Mouse (Mus musculus): Measurements from ENCODE around the gene Rsl1. TPM values are rescaled to one million over a fixed set of nuclear protein-coding genes. Genes with fewer than 3 reads are reported as not detected.
"Not testable (repeated sequence)": the region's sequence is repeated elsewhere in the genome, so short reads cannot be mapped to it uniquely, and the experiment has no call there.

The Rsl1 gene
- 6.6 and 7.8 TPM in 2 replicates for polyA plus RNA-seq (2015; fragmentation: Nextera tagmentation; extraction: Ambion mirVana)

DNA sequence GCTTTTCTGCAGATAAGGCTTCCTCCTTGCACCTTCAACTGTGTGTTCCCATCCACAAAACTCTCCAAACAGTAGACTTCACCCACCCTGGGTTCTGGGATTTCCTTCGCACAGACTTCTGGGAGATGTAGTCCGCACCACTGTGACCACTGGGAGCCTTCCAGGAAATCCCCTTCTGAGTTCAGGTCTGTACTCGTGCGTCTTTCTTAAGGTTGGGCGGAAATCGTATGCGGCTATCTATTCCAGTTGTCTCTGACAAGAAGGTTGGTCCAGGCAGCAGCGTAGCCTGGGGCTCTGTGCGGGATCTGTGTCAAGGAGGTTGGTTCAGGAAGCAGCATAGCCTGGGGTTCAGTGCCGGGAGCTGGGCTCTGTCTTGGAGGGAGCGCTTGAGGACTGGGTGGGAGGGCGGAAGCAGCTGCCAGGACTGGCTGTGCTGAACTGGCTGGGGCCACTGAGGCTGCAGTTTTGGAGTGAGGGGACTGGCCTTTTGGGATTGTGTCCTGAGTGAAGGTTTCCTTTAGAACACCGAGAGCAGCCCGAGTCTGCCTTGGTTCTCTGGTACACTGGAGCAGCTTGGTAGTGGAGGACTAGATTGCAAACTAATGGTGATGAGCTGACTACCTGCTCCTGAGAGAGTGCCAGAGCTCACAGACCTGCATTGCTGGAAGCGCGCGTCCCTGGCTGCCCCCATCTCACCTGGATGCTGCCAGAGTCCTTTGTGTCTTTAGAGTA, at the start of gene Rsl1:
Rsl1 (plus strand) TSS at position 192 of the 732 bp plus-strand sequence.
- H3K27ac ChIP-seq (replicated peaks), result 0 out of 2 replicates have a peak within 1 kb of the TSS, but pooled peaks have one; percentile 50
- peak within 1 kb of the TSS; percentile 60 for H3K9ac ChIP-seq (replicated peaks)
- H3K4me2 ChIP-seq (replicated peaks), result peak within 1 kb of the TSS; percentile 59
- H3K36me3 ChIP-seq, H3K27me3 ChIP-seq, H3K9me3 ChIP-seq, H3K4me1 ChIP-seq: not testable (repeated sequence)
- peak within 1 kb of the TSS; percentile 73 for H3K4me3 ChIP-seq
- ATAC-seq (replicated peaks), result peak; percentile 98
- WGBS, result under 1% methylated on average over 17 of the region's 17 CpGs

DNA sequence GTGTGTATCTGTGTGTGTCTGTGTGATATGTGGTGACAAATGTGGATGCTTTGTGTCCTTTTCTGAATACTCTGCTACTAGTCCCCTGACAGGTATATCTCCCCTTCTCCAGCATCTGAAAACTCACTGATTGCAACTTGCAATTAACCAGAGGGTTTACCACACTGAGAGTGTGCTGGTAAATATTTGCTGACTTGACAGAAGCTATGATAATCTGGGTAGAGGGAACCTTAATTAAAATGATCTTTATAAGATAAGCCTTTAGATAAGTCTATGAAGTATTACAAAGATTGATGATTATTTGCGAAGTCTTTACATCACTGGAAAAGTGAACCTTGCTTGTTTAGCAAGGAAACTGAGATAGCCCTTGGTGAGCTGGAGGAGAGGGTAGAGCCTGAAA, 48.5 kb upstream of the Rsl1 start:
- Histone ChIP-seq H3K4me3 (no peak overlapping the region), H3K9ac (replicated peaks) (no peak overlapping the region), H3K4me1 (peaks cover 10% of the 10 kb centered on the region), H3K9me3 (no peaks in the 10 kb centered on the region), H3K4me2 (replicated peaks) (no peak overlapping the region), H3K36me3 (no peaks in the 10 kb centered on the region), H3K27me3 (no peaks in the 10 kb centered on the region), H3K27ac (replicated peaks) (no peak overlapping the region)
- WGBS, result 90% methylated on average over 1 of the region's 1 CpGs
- ATAC-seq (replicated peaks), result no peak

DNA sequence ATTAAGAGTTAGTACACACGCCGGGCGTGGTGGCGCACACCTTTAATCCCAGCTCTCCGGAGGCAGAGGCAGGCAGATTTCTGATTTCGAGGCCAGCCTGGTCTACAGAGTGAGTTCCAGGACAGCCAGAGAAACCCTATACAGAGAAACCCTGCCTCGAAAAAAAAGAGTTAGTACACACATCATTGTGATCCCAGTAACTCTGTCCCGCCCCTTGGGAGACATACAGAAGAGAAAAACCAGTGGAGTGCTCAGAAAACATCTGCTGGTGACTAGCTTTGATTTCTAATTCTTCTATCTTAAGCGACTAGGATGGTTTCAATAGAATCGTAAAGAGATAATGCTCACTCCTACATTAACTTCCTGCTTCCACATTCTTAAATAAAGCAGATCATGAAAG, 45.5 kb upstream of the Rsl1 start:
- H3K27ac ChIP-seq (replicated peaks); H3K9me3 ChIP-seq; H3K36me3 ChIP-seq; H3K4me1 ChIP-seq; H3K27me3 ChIP-seq; H3K9ac ChIP-seq (replicated peaks): not testable (repeated sequence)
- H3K4me3 ChIP-seq, result peak overlapping the region; percentile 63
- H3K4me2 ChIP-seq (replicated peaks), result peak overlapping the region; percentile 91
- ATAC-seq (replicated peaks), result peak; percentile 26
- 82% methylated on average over 10 of the region's 10 CpGs for WGBS

DNA sequence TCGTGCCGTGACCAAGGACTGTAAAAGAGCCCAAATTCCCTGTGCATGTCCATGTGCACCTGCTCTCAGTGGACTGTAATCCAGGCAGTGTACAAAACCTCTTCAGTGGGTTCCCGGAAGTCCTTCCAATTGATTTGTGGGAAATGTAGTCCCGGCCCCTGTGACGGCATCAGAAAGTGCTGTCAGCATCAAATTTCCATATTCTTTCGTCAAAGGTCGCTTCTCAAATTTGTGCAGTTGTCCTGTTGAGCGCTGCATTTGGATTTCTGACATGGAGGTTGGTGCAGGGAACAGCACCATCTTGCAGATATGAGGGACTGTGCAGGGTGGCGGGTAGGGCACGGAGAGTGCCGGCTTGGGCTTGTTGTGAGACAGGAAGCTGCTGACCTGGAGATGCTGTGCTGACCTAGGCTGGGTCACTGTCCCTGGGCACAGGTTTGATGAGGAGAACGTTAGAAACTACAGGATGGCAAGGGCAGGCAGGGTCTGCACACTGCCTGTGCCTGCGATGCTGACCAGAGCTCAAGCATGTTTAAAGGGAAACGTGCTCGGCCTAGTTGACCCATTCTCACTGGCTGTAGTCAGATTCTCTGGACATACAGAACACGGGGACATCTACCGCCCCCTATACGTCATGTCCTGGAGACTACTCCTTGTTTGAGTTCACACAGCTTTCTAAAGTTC, 44.8 kb upstream of the Rsl1 start:
- Histone ChIP-seq H3K4me2 (replicated peaks) (peak overlapping the region; percentile 91), H3K27ac (replicated peaks) (peak overlapping the region; percentile 56), H3K4me1 (peaks cover 10% of the 10 kb centered on the region), H3K4me3 (peak overlapping the region; percentile 63), H3K36me3 (no peaks in the 10 kb centered on the region), H3K9me3 (no peaks in the 10 kb centered on the region), H3K9ac (replicated peaks) (peak overlapping the region; percentile 69), H3K27me3 (no peaks in the 10 kb centered on the region)
- WGBS, result under 1% methylated on average over 18 of the region's 18 CpGs
- peak; percentile 98 for ATAC-seq (replicated peaks)

DNA sequence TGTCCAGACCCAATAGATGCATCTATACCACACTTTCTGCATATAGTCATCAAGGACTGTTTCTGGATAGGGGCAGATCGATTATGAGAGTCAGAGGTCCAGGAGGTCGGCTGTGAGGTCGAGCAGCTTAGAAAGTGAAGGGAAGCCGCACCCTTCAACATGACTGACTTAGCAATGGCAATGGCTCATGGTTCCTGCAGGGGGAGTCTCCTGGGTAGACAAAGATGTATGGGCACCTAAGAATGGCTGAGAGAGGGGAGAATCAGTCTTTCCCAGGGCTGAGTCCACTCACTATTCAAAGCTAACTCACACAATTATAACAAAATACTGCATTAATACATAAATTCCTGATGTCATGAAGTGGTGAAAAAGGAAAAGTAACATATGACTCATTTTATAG, 6.9 kb upstream of the Rsl1 start:
- not testable (repeated sequence) for ATAC-seq (replicated peaks); H3K27me3 ChIP-seq; H3K4me3 ChIP-seq; H3K4me2 ChIP-seq (replicated peaks); H3K4me1 ChIP-seq; H3K27ac ChIP-seq (replicated peaks); H3K36me3 ChIP-seq; H3K9ac ChIP-seq (replicated peaks); H3K9me3 ChIP-seq
- 72% methylated on average over 4 of the region's 4 CpGs for WGBS

DNA sequence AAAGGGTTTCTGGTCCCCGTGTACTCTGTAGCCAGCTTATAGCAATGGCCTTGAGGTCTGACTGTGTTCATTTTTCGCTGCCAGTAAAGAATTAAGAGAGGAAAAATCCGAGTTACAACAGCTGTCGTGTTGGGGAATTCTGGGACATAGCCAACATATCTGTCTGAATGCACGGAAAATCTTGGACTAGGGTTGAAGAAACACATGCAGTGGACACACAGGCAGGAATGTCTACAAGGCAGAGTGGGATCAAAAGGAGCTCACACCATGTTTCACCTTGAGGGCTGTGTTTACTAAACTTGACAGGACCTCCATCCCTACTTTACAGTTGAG, 707 bp downstream of the Rsl1 start:
- no peak overlapping the region for H3K27ac ChIP-seq (replicated peaks)
- peak overlapping the region; percentile 73 for H3K4me3 ChIP-seq
- no peak for ATAC-seq (replicated peaks)
- H3K4me1 ChIP-seq, result peaks cover 7% of the 10 kb centered on the region; the same call in 1 of the 2 replicates
- H3K9ac ChIP-seq (replicated peaks), result peak overlapping the region; percentile 60
- H3K9me3 ChIP-seq, result no peaks in the 10 kb centered on the region
- no peaks in the 10 kb centered on the region for H3K27me3 ChIP-seq
- H3K4me2 ChIP-seq (replicated peaks), result peak overlapping the region; percentile 59
- WGBS, result 21% methylated on average over 5 of the region's 5 CpGs
- H3K36me3 ChIP-seq, result peaks cover 6% of the 10 kb centered on the region

DNA sequence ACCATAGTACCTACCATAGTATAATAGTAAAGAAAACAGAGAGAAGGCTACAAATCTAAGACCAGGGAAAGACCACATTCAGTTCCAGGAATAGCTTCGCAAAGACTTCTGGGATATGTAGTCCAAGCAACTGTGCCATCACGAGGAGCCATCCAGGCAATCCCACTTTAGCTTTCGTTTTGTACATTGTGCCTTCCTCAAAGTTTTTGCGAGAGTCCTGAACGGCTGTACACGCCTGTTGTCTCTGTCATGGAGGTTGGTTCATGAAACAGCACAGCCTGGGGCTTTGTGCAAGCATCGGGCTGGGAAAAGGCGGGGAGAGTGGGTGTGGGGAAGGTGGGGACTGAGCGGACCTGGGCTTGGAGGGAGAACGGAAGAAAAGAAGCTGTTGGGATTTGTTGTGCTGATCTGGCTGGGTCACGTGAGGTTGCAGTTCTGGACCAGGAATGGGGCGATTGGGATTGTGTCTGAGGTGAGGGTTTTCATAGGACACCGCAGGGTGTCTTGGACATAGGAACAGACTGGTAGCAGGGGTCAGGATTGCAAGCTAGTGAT, 21.4 kb downstream of the Rsl1 start, which contains the start of gene Zfp455:
Zfp455 (plus strand) TSS at position 167 of the 555 bp plus-strand sequence.
- peak within 1 kb of the TSS; percentile 59 for H3K4me2 ChIP-seq (replicated peaks)
- WGBS, result 2% methylated on average over 13 of the region's 13 CpGs
- H3K4me3 ChIP-seq, result peak within 1 kb of the TSS; percentile 73
- ATAC-seq (replicated peaks), result peak; percentile 95
- H3K36me3 ChIP-seq, result no peaks in the 10 kb centered on the region
- H3K9ac ChIP-seq (replicated peaks), result peak within 1 kb of the TSS; percentile 76
- H3K27me3 ChIP-seq, result no peaks in the 10 kb centered on the region
- peak within 1 kb of the TSS; percentile 59 for H3K27ac ChIP-seq (replicated peaks)
- H3K9me3 ChIP-seq, result no peaks in the 10 kb centered on the region
- peaks cover 5% of the 10 kb centered on the region for H3K4me1 ChIP-seq

DNA sequence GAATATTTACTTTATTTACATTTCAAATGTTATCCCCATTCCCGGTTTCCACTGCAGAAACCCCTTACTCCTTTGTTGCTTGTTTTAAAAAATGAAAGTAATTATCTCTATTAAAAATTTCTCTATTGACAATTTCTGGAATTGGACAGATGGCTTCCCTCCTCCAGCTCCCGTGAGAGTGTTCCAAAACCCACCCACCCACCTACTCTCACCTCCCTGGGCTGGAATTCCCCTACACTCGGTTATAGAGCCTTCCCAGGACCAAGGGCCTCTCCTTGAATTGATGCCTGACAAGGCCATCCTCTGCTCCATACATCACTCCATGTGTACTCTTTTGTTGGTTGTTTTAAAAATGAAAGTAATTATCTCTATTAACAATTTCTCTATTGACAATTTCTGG, 28.7 kb downstream of the Rsl1 start:
- H3K4me2 ChIP-seq (replicated peaks), result no peak overlapping the region
- H3K27me3 ChIP-seq, result no peaks in the 10 kb centered on the region
- no peaks in the 10 kb centered on the region for H3K9me3 ChIP-seq
- no peak overlapping the region for H3K27ac ChIP-seq (replicated peaks)
- H3K4me1 ChIP-seq, result no peaks in the 10 kb centered on the region
- no peak overlapping the region for H3K9ac ChIP-seq (replicated peaks)
- ATAC-seq (replicated peaks), result no peak
- 77% methylated on average over 3 of the region's 3 CpGs for WGBS
- H3K36me3 ChIP-seq, result no peaks in the 10 kb centered on the region; the same call in 1 of the 2 replicates
- no peak overlapping the region for H3K4me3 ChIP-seq

DNA sequence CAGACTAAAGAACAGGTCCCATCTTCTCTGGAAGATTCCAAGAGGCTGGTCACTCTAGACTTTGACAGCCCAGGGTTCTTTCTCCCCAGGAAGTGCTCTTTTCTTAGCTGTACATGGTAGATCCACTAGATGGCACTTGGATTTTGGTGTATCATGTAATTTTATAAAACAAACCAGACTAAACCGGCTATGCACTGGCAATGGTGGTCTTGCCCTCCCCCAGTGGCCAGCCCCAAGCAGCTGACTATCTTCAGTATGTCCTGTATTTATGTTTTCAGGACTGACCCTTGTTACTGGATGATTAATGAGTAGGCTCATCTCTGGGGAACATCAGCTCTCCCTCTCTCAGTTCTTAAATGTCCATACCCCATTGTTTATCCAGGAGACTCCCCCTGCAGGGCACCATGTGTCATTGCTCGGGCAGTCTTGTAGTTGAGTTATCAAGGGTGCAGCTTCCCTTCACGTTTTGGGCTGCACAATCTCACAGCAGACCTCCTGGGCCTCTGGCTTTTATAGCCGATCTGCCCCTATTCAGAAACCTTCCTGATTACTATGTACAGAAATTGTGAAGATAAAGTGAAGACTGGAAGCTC, 41.1 kb downstream of the Rsl1 start:
- H3K9ac ChIP-seq (replicated peaks), result no peak overlapping the region
- H3K4me2 ChIP-seq (replicated peaks), result no peak overlapping the region
- 59% methylated on average over 4 of the region's 4 CpGs for WGBS

More for the DNA sequence above, 41.1 kb downstream of the Rsl1 start:
- Histone ChIP-seq H3K4me3 (no peak overlapping the region), H3K4me1 (no peaks in the 10 kb centered on the region), H3K27me3 (no peaks in the 10 kb centered on the region), H3K27ac (replicated peaks) (no peak overlapping the region), H3K9me3 (no peaks in the 10 kb centered on the region), H3K36me3 (no peaks in the 10 kb centered on the region)
- ATAC-seq (replicated peaks), result no peak

Other genes starting within 250 kb of the Rsl1 start
- 7.7 and 8.0 TPM in 2 replicates for gene Zfp712, start 112.0 kb upstream of the Rsl1 start, polyA plus RNA-seq (2015; fragmentation: Nextera tagmentation; extraction: Ambion mirVana)
- gene Zfp708, start 75.2 kb upstream of the Rsl1 start, polyA plus RNA-seq (2015; fragmentation: Nextera tagmentation; extraction: Ambion mirVana), result 10.7 and 11.4 TPM in 2 replicates
- gene Gm28557, start 64.6 kb upstream of the Rsl1 start, polyA plus RNA-seq (2015; fragmentation: Nextera tagmentation; extraction: Ambion mirVana), result 1.1 and 1.9 TPM in 2 replicates
- gene Rslcan18, start 56.9 kb upstream of the Rsl1 start, polyA plus RNA-seq (2015; fragmentation: Nextera tagmentation; extraction: Ambion mirVana), result 0.08 and 0.18 TPM in 2 replicates
- gene Zfp759, start 51.5 kb upstream of the Rsl1 start, polyA plus RNA-seq (2015; fragmentation: Nextera tagmentation; extraction: Ambion mirVana), result 3.5 and 3.6 TPM in 2 replicates
- 2.6 and 2.7 TPM in 2 replicates for gene Zfp455, start 21.3 kb downstream of the Rsl1 start, polyA plus RNA-seq (2015; fragmentation: Nextera tagmentation; extraction: Ambion mirVana)
- 5.3 and 5.8 TPM in 2 replicates for gene Zfp458, start 105.3 kb downstream of the Rsl1 start, polyA plus RNA-seq (2015; fragmentation: Nextera tagmentation; extraction: Ambion mirVana)
- 0.86 and 1.1 TPM in 2 replicates for gene Zfp457, start 133.3 kb downstream of the Rsl1 start, polyA plus RNA-seq (2015; fragmentation: Nextera tagmentation; extraction: Ambion mirVana)
- gene Zfp595, start 159.4 kb downstream of the Rsl1 start, polyA plus RNA-seq (2015; fragmentation: Nextera tagmentation; extraction: Ambion mirVana), result 1.6 and 2.2 TPM in 2 replicates
- gene Gm28044, start 187.4 kb downstream of the Rsl1 start, polyA plus RNA-seq (2015; fragmentation: Nextera tagmentation; extraction: Ambion mirVana), result 1.3 TPM in 1 of 2 replicates, not detected in the other
- gene Zfp953, start 187.4 kb downstream of the Rsl1 start, polyA plus RNA-seq (2015; fragmentation: Nextera tagmentation; extraction: Ambion mirVana), result 0.64 and 0.72 TPM in 2 replicates
- gene Gm28041, start 202.6 kb downstream of the Rsl1 start, polyA plus RNA-seq (2015; fragmentation: Nextera tagmentation; extraction: Ambion mirVana), result not detected in 2 replicates
- gene Zfp456, start 202.6 kb downstream of the Rsl1 start, polyA plus RNA-seq (2015; fragmentation: Nextera tagmentation; extraction: Ambion mirVana), result 0.61 and 0.65 TPM in 2 replicates
- 4.6 and 4.7 TPM in 2 replicates for gene Zfp429, start 226.6 kb downstream of the Rsl1 start, polyA plus RNA-seq (2015; fragmentation: Nextera tagmentation; extraction: Ambion mirVana)
- 1.3 and 1.8 TPM in 2 replicates for gene Zfp459, start 248.2 kb downstream of the Rsl1 start, polyA plus RNA-seq (2015; fragmentation: Nextera tagmentation; extraction: Ambion mirVana)

Data from forebrain, embryonic 15.5 days (tissue).